In the genomic region with DNA sequence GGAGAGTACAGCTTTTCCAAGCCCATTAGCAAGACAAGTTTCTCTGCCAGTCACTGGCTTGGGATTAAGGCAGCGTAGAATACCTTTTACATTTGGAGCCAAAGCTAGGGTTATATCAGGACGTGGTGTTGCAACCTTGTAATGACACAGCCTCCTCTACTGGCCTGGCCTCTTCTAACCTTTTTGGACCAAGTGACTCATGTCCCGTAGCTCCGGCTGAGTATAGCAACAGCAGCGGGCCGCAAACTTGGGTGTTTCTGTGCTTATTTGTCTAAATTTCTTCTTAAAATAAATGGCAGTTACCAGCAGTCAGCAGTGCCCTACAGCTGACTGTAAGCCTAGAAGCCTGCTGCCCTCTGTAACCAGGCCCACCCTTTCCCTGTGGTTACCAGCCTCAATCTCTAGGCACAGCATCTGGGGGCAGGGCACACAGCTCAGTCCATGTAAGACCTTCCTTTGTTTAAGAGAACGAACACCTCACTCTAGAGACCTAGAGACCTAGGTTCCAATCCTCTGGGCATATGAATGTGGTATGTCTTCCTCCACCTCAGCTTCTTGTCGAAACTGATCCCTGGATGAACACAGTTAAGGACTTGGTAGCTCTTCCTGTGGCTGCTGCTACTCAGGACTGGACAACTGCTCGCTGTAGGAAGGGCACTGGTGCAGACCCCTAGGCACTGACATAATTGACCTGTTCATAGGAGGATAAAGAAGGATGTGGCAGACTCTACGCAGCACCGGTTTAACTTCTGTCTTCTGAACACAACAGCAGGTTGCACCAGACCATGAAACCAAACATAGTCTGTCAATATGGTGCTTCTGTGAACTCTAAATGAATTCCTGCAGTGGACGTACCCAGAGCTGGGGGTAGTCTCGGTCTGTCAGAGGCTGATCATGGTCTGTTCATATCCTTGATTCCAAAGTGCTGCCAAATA, we compare ENCODE assay signal across 9 mouse cellular contexts.
A peak's percentile ranks its signal among the peaks of the same experiment; 100 is the strongest.
DNase-seq lines count a peak whose midpoint lies in the region; ATAC-seq lines count a peak whose summit lies in the region.
"Had no signal": no experiment of that assay in that cellular context is flagged by ENCODE, and none has a peak within 500 bp of the region (broad histone marks: within the 10 kb centered on the region; RNA-seq: fewer than 3 reads in every experiment).

No protein-coding gene starts in this region.

- peak; percentile 59 for ATAC-seq in megakaryocyte, adult 5-6 weeks (ENCODE audit: poor library complexity, severe bottlenecking)
- ATAC-seq in erythroblast, adult 5-6 weeks (replicated peaks; ENCODE audit: low FRiP score, poor library complexity, severe bottlenecking): no peak
- ATAC-seq: midbrain, embryonic 15.5 days had no signal

- peak; percentile 61 for DNase-seq in heart, adult 8-10 months (ENCODE audit: low spot score)
- DNase-seq in heart, postnatal 36 days: no peak
- DNase-seq in CD4-positive helper T cell, adult 2 months (ENCODE audit: low read depth, low spot score): peak; percentile 69
- peak; percentile 47 to 57 for DNase-seq in adrenal gland, postnatal 36 days
- DNase-seq in testis, postnatal 14 days (ENCODE audit: low spot score): no peak
- no peak for DNase-seq in layer of hippocampus, adult 9-11 months

- intact Hi-C loops in heart, postnatal 36 days (cut with DNase I): loop anchor here (2.0 kb wide), 1 partner anchor 34 kb away; no protein-coding TSS in a partner anchor

Comparison
In these comparisons a context has a peak if more than half of its experiments do, and no peak if none do; other contexts are left out.
1. DNase-seq: peak in heart, adult 8-10 months (single experiment), CD4-positive helper T cell, adult 2 months (single experiment) and adrenal gland, postnatal 36 days (2 of 2); none in heart, postnatal 36 days (0 of 2), testis, postnatal 14 days (single experiment) and layer of hippocampus, adult 9-11 months (single experiment).